In the genomic region with DNA sequence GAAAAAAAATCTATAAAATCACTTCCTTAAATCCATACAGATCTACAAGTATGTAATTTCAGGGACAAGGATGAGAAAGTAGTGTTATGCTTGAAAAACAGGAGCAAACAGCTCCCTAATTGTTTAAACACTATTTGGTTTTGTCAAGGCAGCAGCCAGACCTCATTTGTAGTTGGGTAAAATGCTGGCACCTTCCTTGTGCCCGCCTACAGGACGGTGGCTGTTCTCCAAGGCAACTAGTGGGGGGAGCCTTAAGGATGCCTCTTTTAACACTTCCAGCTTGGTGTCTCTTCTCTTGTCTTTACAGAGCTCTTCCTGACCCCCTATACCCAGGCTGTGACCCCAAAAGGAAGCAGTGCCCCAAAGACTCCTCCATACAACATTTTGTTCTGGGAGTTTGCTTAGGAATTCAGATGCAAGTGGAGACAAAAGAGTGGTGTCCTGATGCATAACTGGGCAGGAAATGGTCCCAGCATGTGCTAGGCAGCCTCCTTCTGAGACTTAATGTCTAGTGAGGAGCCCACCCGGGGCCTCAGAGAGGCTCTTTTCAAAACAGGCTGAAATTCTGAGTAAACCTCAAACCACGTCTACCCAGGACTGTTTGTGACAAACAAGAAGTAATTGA, we compare ENCODE assay signal across 20 mouse cellular contexts. TPM values are rescaled to one million over a fixed set of nuclear protein-coding genes. Genes with fewer than 3 reads are reported as not detected.
DNase-seq lines count a peak whose midpoint lies in the region; ATAC-seq and TF ChIP-seq lines count a peak whose summit lies in the region.
"Had no signal": no experiment of that assay in that cellular context is flagged by ENCODE, and none has a peak within 500 bp of the region (broad histone marks: within the 10 kb centered on the region; RNA-seq: fewer than 3 reads in every experiment).

No protein-coding gene starts in this region.

- WGBS in midbrain, postnatal 0 days, result 69% methylated on average over 4 of the region's 4 CpGs
- WGBS in midbrain, embryonic 16.5 days, result 62% methylated on average over 4 of the region's 4 CpGs

- H3K27ac ChIP-seq in midbrain, postnatal 0 days (ENCODE audit: low read depth, low read length), result no peak overlapping the region
- no peak overlapping the region for H3K27ac ChIP-seq in midbrain, embryonic 16.5 days (ENCODE audit: low read length)
- H3K27ac ChIP-seq: embryonic facial prominence, embryonic 10.5 days; forebrain, embryonic 13.5 days; heart, adult 2 months; heart, embryonic 15.5 days; hindbrain, embryonic 14.5 days had no signal

- no peaks in the 10 kb centered on the region for H3K4me1 ChIP-seq in midbrain, postnatal 0 days (ENCODE audit: insufficient read depth, low read length)
- H3K4me1 ChIP-seq in midbrain, embryonic 16.5 days (ENCODE audit: control insufficient read depth, insufficient read depth, low read length), result no peaks in the 10 kb centered on the region
- H3K4me1 ChIP-seq: heart, embryonic 15.5 days had no signal

- H3K9ac ChIP-seq in midbrain, postnatal 0 days (replicated peaks; ENCODE audit: low read length, poor library complexity, severe bottlenecking), result no peak overlapping the region
- no peak overlapping the region for H3K9ac ChIP-seq in midbrain, embryonic 16.5 days (ENCODE audit: low read depth, low read length)
- H3K9ac ChIP-seq: forebrain, embryonic 13.5 days; forebrain, postnatal 0 days; heart, embryonic 15.5 days; hindbrain, embryonic 14.5 days had no signal

- peak; percentile 47 for ATAC-seq in frontal cortex, adult (ENCODE audit: low TSS enrichment)
- no peak for ATAC-seq in midbrain, postnatal 0 days (ENCODE audit: low FRiP score)
- no peak for ATAC-seq in midbrain, embryonic 16.5 days
- ATAC-seq: activated CD4-positive, CD25-positive, alpha-beta regulatory T cell, adult 4 months; forebrain, embryonic 13.5 days; forebrain, postnatal 0 days; intestine, embryonic 16.5 days had no signal

- no peak for DNase-seq in frontal cortex, postnatal 25 days (ENCODE audit: low spot score in 2 of 2)
- peak; percentile 19 for DNase-seq in midbrain, postnatal 0 days (ENCODE audit: low spot score)
- peak; percentile 42 for DNase-seq in brain, adult 2 months (ENCODE audit: low read depth, low spot score)
- DNase-seq in left cerebral cortex, postnatal 10 days (ENCODE audit: extremely low spot score in 1 of 2, low spot score in 2 of 2), result no peak
- DNase-seq: adrenal gland, postnatal 14 days; cerebellum, adult 8-10 months; forebrain, postnatal 0 days; gastrocnemius, postnatal 14 days; heart, adult 2 months; heart, postnatal 14 days had no signal

- H3K27me3 ChIP-seq in midbrain, postnatal 0 days (ENCODE audit: insufficient read depth, low read length), result no peaks in the 10 kb centered on the region; the same call in 1 of the 2 replicates
- H3K27me3 ChIP-seq in midbrain, embryonic 16.5 days (ENCODE audit: control insufficient read depth, insufficient read depth, low read depth, low read length), result no peaks in the 10 kb centered on the region; the same call in 1 of the 2 replicates
- H3K27me3 ChIP-seq: CH12.LX had no signal

- intact Hi-C loops in left cerebral cortex, postnatal 10 days (cut with DNase I), result loop anchor here (5.0 kb wide), 1 partner anchor 104 kb away; no protein-coding TSS in a partner anchor

- no peak for TF ChIP-seq CTCF in midbrain, postnatal 0 days (IDR thresholded peaks at IDR 0.05)

- H3K36me3 ChIP-seq in midbrain, postnatal 0 days (ENCODE audit: insufficient read depth, low read length), result no peaks in the 10 kb centered on the region
- H3K36me3 ChIP-seq in midbrain, embryonic 16.5 days (ENCODE audit: control insufficient read depth, insufficient read depth, low read length), result no peaks in the 10 kb centered on the region
- H3K36me3 ChIP-seq: embryonic facial prominence, embryonic 10.5 days; heart, embryonic 15.5 days had no signal

- no peak overlapping the region for H3K4me2 ChIP-seq in midbrain, postnatal 0 days (ENCODE audit: low read depth, low read length, poor library complexity, severe bottlenecking)
- H3K4me2 ChIP-seq in midbrain, embryonic 16.5 days (ENCODE audit: low read length), result no peak overlapping the region
- H3K4me2 ChIP-seq: forebrain, embryonic 13.5 days; heart, embryonic 11.5 days; heart, embryonic 15.5 days; hindbrain, embryonic 14.5 days had no signal

- no peaks in the 10 kb centered on the region for H3K9me3 ChIP-seq in midbrain, postnatal 0 days (ENCODE audit: low read length)
- no peaks in the 10 kb centered on the region for H3K9me3 ChIP-seq in midbrain, embryonic 16.5 days (replicated peaks; ENCODE audit: control insufficient read depth, low read length, poor library complexity, severe bottlenecking)
- H3K9me3 ChIP-seq: embryonic facial prominence, embryonic 10.5 days; forebrain, embryonic 13.5 days; heart, embryonic 15.5 days had no signal

- no peak overlapping the region for H3K4me3 ChIP-seq in midbrain, postnatal 0 days (ENCODE audit: low read depth, low read length)
- H3K4me3 ChIP-seq in midbrain, embryonic 16.5 days (ENCODE audit: low read depth, low read length), result no peak overlapping the region
- H3K4me3 ChIP-seq: embryonic facial prominence, embryonic 10.5 days; forebrain, embryonic 13.5 days; heart, adult 2 months; heart, embryonic 15.5 days had no signal

RNA-seq across cellular contexts. Expression of a gene that starts 4.7 kb away (rescaled TPM):
- 322 and 332 TPM in 2 replicates for total RNA-seq in midbrain, postnatal 0 days (2014; rRNA removed)
- polyA plus RNA-seq in midbrain, postnatal 0 days (2015; fragmentation: Nextera tagmentation; extraction: Ambion mirVana), result 265 and 280 TPM in 2 replicates
- 278 and 282 TPM in 2 replicates for polyA plus RNA-seq in midbrain, embryonic 16.5 days (2015; fragmentation: Nextera tagmentation; extraction: Ambion mirVana)
- total RNA-seq in left cerebral cortex, postnatal 10 days (2021), result 100 to 1,000 TPM; 752 to 763 TPM

Comparison
In these comparisons a context has a peak if more than half of its experiments do, and no peak if none do; other contexts are left out.
1. DNase-seq: peak in midbrain, postnatal 0 days (single experiment) and brain, adult 2 months (single experiment); none in frontal cortex, postnatal 25 days (0 of 2) and left cerebral cortex, postnatal 10 days (0 of 2).